Mouse (Mus musculus) CH12.LX (cell line): ENCODE measurements around the gene Psmd14.

Experiments used
- CTCF ChIP-seq, 2 experiments: IDR thresholded peaks in 1 of 2; conservative IDR thresholded peaks in 1 of 2; 2 replicates each; pipeline ENCODE4 v1.5.1; 2011 to 2012; ENCODE audit warnings: low read depth in 2 of 2, low read length in 2 of 2, improper control_type of control experiment in 1 of 2, inconsistent platforms in 1 of 2, mild to moderate bottlenecking in 1 of 2, moderate library complexity in 1 of 2
- ELF1 ChIP-seq: IDR thresholded peaks from 2 replicates; pipeline ENCODE4 v1.6.1; 2014; ENCODE audit warnings: low read depth, mild to moderate bottlenecking, inconsistent platforms, low read length, improper control_type of control experiment
- ETS1 ChIP-seq: conservative IDR thresholded peaks from 2 replicates; pipeline ENCODE4 v1.6.1; 2012; ENCODE audit warnings: low read depth, mild to moderate bottlenecking, inconsistent platforms, low read length, improper control_type of control experiment, moderate library complexity
- HCFC1 ChIP-seq: IDR thresholded peaks from 2 replicates; pipeline ENCODE4 v1.6.1; 2012; ENCODE audit warnings: low read depth, mild to moderate bottlenecking, inconsistent platforms, low read length, improper control_type of control experiment
- MAZ ChIP-seq: IDR thresholded peaks from 2 replicates; pipeline ENCODE4 v1.6.1; 2012; ENCODE audit warnings: low read depth, mild to moderate bottlenecking, inconsistent platforms, low read length, improper control_type of control experiment, moderate library complexity
- MXI1 ChIP-seq: IDR thresholded peaks from 2 replicates; pipeline ENCODE4 v1.6.1; 2011; ENCODE audit warnings: mild to moderate bottlenecking, low read depth, low read length, improper control_type of control experiment
- MYC ChIP-seq: IDR thresholded peaks from 2 replicates; pipeline ENCODE4 v1.6.1; 2011; ENCODE audit warnings: low read depth, mild to moderate bottlenecking, improper control_type of control experiment, low read length
- POLR2A ChIP-seq: IDR thresholded peaks from 2 replicates; pipeline ENCODE4 v1.6.1; 2011; ENCODE audit warnings: low read depth, mild to moderate bottlenecking, improper control_type of control experiment, low read length
- POLR2AphosphoS2 ChIP-seq: IDR thresholded peaks from 2 replicates; pipeline ENCODE4 v1.6.1; 2011; ENCODE audit warnings: low read depth, low read length, improper control_type of control experiment
- RAD21 ChIP-seq: IDR thresholded peaks from 2 replicates; pipeline ENCODE4 v1.6.1; 2011; ENCODE audit warnings: low read depth, mild to moderate bottlenecking, low read length, improper control_type of control experiment, moderate library complexity
- TBP ChIP-seq: conservative IDR thresholded peaks from 2 replicates; pipeline ENCODE4 v1.6.1; 2011; ENCODE audit warnings: low read depth, low read length, improper control_type of control experiment
- TCF12 ChIP-seq: IDR thresholded peaks from 2 replicates; pipeline ENCODE4 v1.6.1; 2014; ENCODE audit warnings: low read depth, mild to moderate bottlenecking, inconsistent platforms, low read length, improper control_type of control experiment
- UBTF ChIP-seq: IDR thresholded peaks from 2 replicates; pipeline ENCODE4 v1.6.1; 2012; ENCODE audit warnings: low read depth, mild to moderate bottlenecking, inconsistent platforms, low read length, improper control_type of control experiment, moderate library complexity
- USF1 ChIP-seq: IDR thresholded peaks from 2 replicates; pipeline ENCODE4 v1.6.1; 2014; ENCODE audit warnings: low read depth, mild to moderate bottlenecking, inconsistent platforms, low read length, improper control_type of control experiment

DNA sequence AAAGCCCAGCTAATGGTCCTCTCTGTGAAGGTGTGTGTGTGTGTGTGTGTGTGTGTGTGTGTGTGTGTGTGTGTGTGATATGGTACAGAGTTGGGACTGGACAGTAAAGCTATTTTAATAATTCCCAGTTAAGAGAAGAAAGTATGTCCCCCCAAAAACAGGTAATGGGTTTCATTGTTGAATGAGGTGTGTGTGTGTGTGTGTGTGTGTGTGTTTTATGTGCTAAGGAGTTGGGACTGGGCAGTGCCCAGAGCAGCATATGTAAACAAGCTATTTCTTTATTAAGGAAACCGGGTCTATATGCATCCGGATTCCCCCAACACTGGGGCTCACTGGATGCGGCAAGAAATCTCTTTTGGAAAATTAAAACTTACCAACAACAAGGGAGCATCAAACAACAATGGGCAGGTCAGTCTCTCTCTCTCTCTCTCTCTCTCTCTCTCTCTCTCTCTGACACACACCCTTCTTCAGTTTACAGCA lies 94.9 kb downstream of the Psmd14 start:
- TF ChIP-seq POLR2A (no peak), CTCF (conservative IDR thresholded peaks at IDR 0.05 in 1 of 2, IDR thresholded peaks at IDR 0.05 in 1 of 2; ENCODE audit: low read depth in 2 of 2, low read length in 2 of 2) (no peak), POLR2AphosphoS2 (no peak), RAD21 (no peak), MYC (no peak), USF1 (no peak), ETS1 (no peak), MAZ (no peak), TCF12 (no peak), TBP (no peak), ELF1 (no peak), UBTF (no peak), MXI1 (no peak), HCFC1 (no peak)
